10 mouse cellular contexts compared by ENCODE assay signal in the genomic region with DNA sequence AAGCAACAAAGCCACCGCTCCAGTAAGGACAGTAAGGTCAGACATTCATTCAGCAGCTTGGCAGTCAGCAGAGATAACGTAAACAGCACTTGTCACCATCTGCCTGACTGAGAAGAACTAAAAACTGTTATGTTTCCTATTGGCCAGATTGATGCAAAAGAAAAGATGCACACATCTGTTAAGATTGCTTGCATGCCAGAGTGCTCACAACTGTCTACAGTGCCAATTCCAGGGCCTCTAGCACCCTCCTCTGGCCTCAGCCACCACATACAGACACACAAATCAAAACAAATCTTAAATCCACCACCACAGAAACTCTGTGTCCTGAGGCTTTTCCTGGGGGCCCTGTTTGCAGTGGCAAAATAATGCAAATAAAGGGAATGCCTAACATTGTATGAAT. TPM values are rescaled to one million over a fixed set of nuclear protein-coding genes. Genes with fewer than 3 reads are reported as not detected.
A peak's percentile ranks its signal among the peaks of the same experiment; 100 is the strongest.
DNase-seq lines count a peak whose midpoint lies in the region; ATAC-seq and TF ChIP-seq lines count a peak whose summit lies in the region.
"Had no signal": no experiment of that assay in that cellular context is flagged by ENCODE, and none has a peak within 500 bp of the region (broad histone marks: within the 10 kb centered on the region; RNA-seq: fewer than 3 reads in every experiment).

No protein-coding gene starts in this region.

- no peaks in the 10 kb centered on the region for H3K36me3 ChIP-seq in hindbrain, postnatal 0 days (ENCODE audit: insufficient read depth, low read length)
- no peaks in the 10 kb centered on the region for H3K36me3 ChIP-seq in hindbrain, embryonic 11.5 days (ENCODE audit: control insufficient read depth, insufficient read depth, low read length)

- DNase-seq in hindbrain, postnatal 0 days (ENCODE audit: low spot score), result peak; percentile 59
- no peak for DNase-seq in hindbrain, embryonic 11.5 days (ENCODE audit: low spot score)
- DNase-seq in right cerebral cortex, postnatal 4 days, result peak; percentile 16
- DNase-seq in right cerebral cortex, postnatal 14 days, result no peak
- DNase-seq in R1 (ENCODE audit: low read depth, low spot score), result peak; percentile 31
- DNase-seq in retina, postnatal 1 day, result peak; percentile 38
- no peak for DNase-seq in natural killer cell, adult 2 months (ENCODE audit: low spot score in 2 of 2)
- no peak for DNase-seq in cerebellum, postnatal 4 days (ENCODE audit: low spot score in 2 of 2)
- DNase-seq: kidney, postnatal 25 days had no signal

- ATAC-seq in hindbrain, postnatal 0 days, result peak; percentile 56
- ATAC-seq in hindbrain, embryonic 11.5 days (ENCODE audit: low FRiP score), result no peak

- H3K4me2 ChIP-seq in hindbrain, postnatal 0 days (ENCODE audit: low read depth, low read length), result no peak overlapping the region
- H3K4me2 ChIP-seq in hindbrain, embryonic 11.5 days (replicated peaks; ENCODE audit: low read depth, low read length), result no peak overlapping the region

- 79% methylated on average over 2 of the region's 2 CpGs for WGBS in hindbrain, postnatal 0 days
- WGBS in hindbrain, embryonic 11.5 days, result 78% methylated on average over 2 of the region's 2 CpGs

- no peak overlapping the region for H3K9ac ChIP-seq in hindbrain, postnatal 0 days (replicated peaks; ENCODE audit: low read length)
- H3K9ac ChIP-seq in hindbrain, embryonic 11.5 days (ENCODE audit: low read depth, low read length), result no peak overlapping the region

- H3K27ac ChIP-seq in hindbrain, postnatal 0 days, result no peak overlapping the region
- no peak overlapping the region for H3K27ac ChIP-seq in hindbrain, embryonic 11.5 days (ENCODE audit: low read depth, low read length)

- no peaks in the 10 kb centered on the region for H3K9me3 ChIP-seq in hindbrain, postnatal 0 days (ENCODE audit: low read length)
- no peaks in the 10 kb centered on the region for H3K9me3 ChIP-seq in hindbrain, embryonic 11.5 days (ENCODE audit: control insufficient read depth, low read length)

- H3K27me3 ChIP-seq in hindbrain, postnatal 0 days (ENCODE audit: insufficient read depth, low read length), result no peaks in the 10 kb centered on the region
- no peaks in the 10 kb centered on the region for H3K27me3 ChIP-seq in hindbrain, embryonic 11.5 days (ENCODE audit: control insufficient read depth, insufficient read depth, low read length)

- TF ChIP-seq CTCF in hindbrain, postnatal 0 days (IDR thresholded peaks at IDR 0.05; ENCODE audit: low read depth), result peak; percentile 67

- H3K4me3 ChIP-seq in hindbrain, postnatal 0 days (ENCODE audit: low read length), result no peak overlapping the region
- no peak overlapping the region for H3K4me3 ChIP-seq in hindbrain, embryonic 11.5 days (ENCODE audit: low read depth, low read length)

- no peaks in the 10 kb centered on the region for H3K4me1 ChIP-seq in hindbrain, postnatal 0 days (ENCODE audit: insufficient read depth, low read length)
- H3K4me1 ChIP-seq in hindbrain, embryonic 11.5 days (replicated peaks; ENCODE audit: control insufficient read depth, insufficient read depth, low read length), result no peaks in the 10 kb centered on the region

RNA-seq across cellular contexts. Expression of a gene that starts 25.2 kb away (rescaled TPM):
- 28.4 and 38.2 TPM in 2 replicates for total RNA-seq in hindbrain, postnatal 0 days (2014; rRNA removed)
- 9.0 and 11.1 TPM in 2 replicates for polyA plus RNA-seq in hindbrain, postnatal 0 days (2015; fragmentation: Nextera tagmentation; extraction: Ambion mirVana)
- polyA plus RNA-seq in hindbrain, embryonic 11.5 days (2014; fragmentation: Nextera tagmentation; extraction: Ambion mirVana), result 0.50 and 1.7 TPM in 2 replicates

RNA-seq across cellular contexts. Expression of a gene that starts 41.0 kb away (rescaled TPM):
- not detected in 2 replicates for total RNA-seq in hindbrain, postnatal 0 days (2014; rRNA removed)
- polyA plus RNA-seq in hindbrain, postnatal 0 days (2015; fragmentation: Nextera tagmentation; extraction: Ambion mirVana), result 3.4 and 4.7 TPM in 2 replicates
- polyA plus RNA-seq in hindbrain, embryonic 11.5 days (2014; fragmentation: Nextera tagmentation; extraction: Ambion mirVana), result 1.8 and 1.9 TPM in 2 replicates
- polyA plus RNA-seq: stomach, embryonic 16.5 days had no signal

RNA-seq across cellular contexts. Expression of a gene that starts 42.1 kb away (rescaled TPM):
- total RNA-seq in hindbrain, postnatal 0 days (2014; rRNA removed), result 51.2 and 54.3 TPM in 2 replicates
- polyA plus RNA-seq in hindbrain, postnatal 0 days (2015; fragmentation: Nextera tagmentation; extraction: Ambion mirVana), result 30.0 and 31.5 TPM in 2 replicates
- polyA plus RNA-seq in hindbrain, embryonic 11.5 days (2014; fragmentation: Nextera tagmentation; extraction: Ambion mirVana), result 23.3 and 25.7 TPM in 2 replicates

RNA-seq across cellular contexts. Expression of a gene that starts 42.4 kb away (rescaled TPM):
- total RNA-seq in hindbrain, postnatal 0 days (2014; rRNA removed), result 13.4 and 17.1 TPM in 2 replicates
- 54.5 and 56.3 TPM in 2 replicates for polyA plus RNA-seq in hindbrain, postnatal 0 days (2015; fragmentation: Nextera tagmentation; extraction: Ambion mirVana)
- polyA plus RNA-seq in hindbrain, embryonic 11.5 days (2014; fragmentation: Nextera tagmentation; extraction: Ambion mirVana), result 32.0 and 38.6 TPM in 2 replicates

Comparison
In these comparisons a context has a peak if more than half of its experiments do, and no peak if none do; other contexts are left out.
1. DNase-seq: peak in hindbrain, postnatal 0 days (single experiment), right cerebral cortex, postnatal 4 days (single experiment), R1 (single experiment) and retina, postnatal 1 day (single experiment); none in hindbrain, embryonic 11.5 days (single experiment), right cerebral cortex, postnatal 14 days (single experiment), natural killer cell, adult 2 months (0 of 2) and cerebellum, postnatal 4 days (0 of 2).